9 mouse cellular contexts compared by ENCODE assay signal in the genomic region with DNA sequence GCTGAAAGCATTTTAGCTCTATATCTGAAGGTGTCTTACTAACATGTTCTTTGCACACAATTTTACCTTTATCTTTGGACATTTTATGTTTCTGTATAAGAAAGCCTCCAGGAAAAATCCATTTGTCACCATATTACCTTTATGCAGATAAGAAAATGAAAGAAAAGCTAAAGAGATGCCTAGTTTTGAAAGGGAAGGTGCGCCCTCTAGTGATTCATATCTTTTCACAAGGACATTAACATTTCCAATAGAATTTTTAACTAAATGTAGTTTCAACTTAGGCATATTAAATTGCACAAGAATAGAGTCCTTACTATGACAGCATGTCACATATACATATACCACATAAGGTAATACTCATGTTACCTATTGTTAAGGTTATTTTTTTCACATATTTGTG.
DNase-seq lines count a peak whose midpoint lies in the region; ATAC-seq and TF ChIP-seq lines count a peak whose summit lies in the region.
"Had no signal": no experiment of that assay in that cellular context is flagged by ENCODE, and none has a peak within 500 bp of the region (broad histone marks: within the 10 kb centered on the region; RNA-seq: fewer than 3 reads in every experiment).

No protein-coding gene starts in this region.

- no peak overlapping the region for H3K27ac ChIP-seq in kidney, adult 2 months (ENCODE audit: insufficient read depth, low read depth, low read length)
- H3K27ac ChIP-seq in lung, postnatal 0 days (ENCODE audit: low read length), result no peak overlapping the region
- H3K27ac ChIP-seq: liver, embryonic 15.5 days had no signal

- H3K9me3 ChIP-seq in lung, postnatal 0 days (ENCODE audit: low read length), result no peaks in the 10 kb centered on the region
- H3K9me3 ChIP-seq: liver, embryonic 15.5 days had no signal

- peak; percentile 10 for DNase-seq in kidney, adult 2 months
- no peak for DNase-seq in kidney, adult 18-20 months
- DNase-seq in lung, postnatal 0 days (ENCODE audit: low spot score), result peak; percentile 5
- DNase-seq in lung, adult 18-20 months, result no peak
- peak; percentile 48 for DNase-seq in brain, adult 2 months (ENCODE audit: low read depth, low spot score)
- peak; percentile 15 for DNase-seq in retina, adult 2 months (ENCODE audit: low read depth, low spot score)
- no peak for DNase-seq in thymus, postnatal 25 days
- DNase-seq: heart, adult 18-20 months had no signal

- no peak overlapping the region for H3K4me2 ChIP-seq in lung, postnatal 0 days (replicated peaks; ENCODE audit: low read depth, low read length)
- H3K4me2 ChIP-seq: liver, embryonic 15.5 days had no signal

- no peak for TF ChIP-seq POLR2A in kidney, adult 2 months (IDR thresholded peaks at IDR 0.05; ENCODE audit: low read depth, low read length)

- WGBS in kidney, adult 2 months, result 0% methylated on average over 1 of the region's 1 CpGs
- 5% methylated on average over 1 of the region's 1 CpGs for WGBS in lung, postnatal 0 days

- no peaks in the 10 kb centered on the region for H3K27me3 ChIP-seq in kidney, adult 2 months (replicated peaks; ENCODE audit: control insufficient read depth, insufficient read depth, low read length)
- no peaks in the 10 kb centered on the region for H3K27me3 ChIP-seq in lung, postnatal 0 days (replicated peaks; ENCODE audit: insufficient read depth, low read length)
- H3K27me3 ChIP-seq: liver, embryonic 15.5 days had no signal

- no peak for ATAC-seq in lung, postnatal 0 days

- no peak for TF ChIP-seq EP300 in lung, postnatal 0 days (IDR thresholded peaks at IDR 0.05)

- TF ChIP-seq CTCF in kidney, adult 2 months (conservative IDR thresholded peaks at IDR 0.05; ENCODE audit: insufficient read depth, insufficient read length, low read depth, low read length), result no peak
- peak; percentile 50 for TF ChIP-seq CTCF in lung, postnatal 0 days (IDR thresholded peaks at IDR 0.05)

- H3K4me3 ChIP-seq in kidney, adult 2 months (ENCODE audit: insufficient read depth, low read depth, low read length), result no peak overlapping the region
- no peak overlapping the region for H3K4me3 ChIP-seq in lung, postnatal 0 days (ENCODE audit: low read depth, low read length)
- H3K4me3 ChIP-seq: liver, embryonic 15.5 days had no signal

- H3K9ac ChIP-seq in lung, postnatal 0 days (replicated peaks; ENCODE audit: low read depth), result no peak overlapping the region
- H3K9ac ChIP-seq: liver, embryonic 15.5 days had no signal

- H3K36me3 ChIP-seq in kidney, adult 2 months (ENCODE audit: control insufficient read depth, insufficient read depth, low read length), result no peaks in the 10 kb centered on the region
- H3K36me3 ChIP-seq in lung, postnatal 0 days (ENCODE audit: insufficient read depth, low read length), result no peaks in the 10 kb centered on the region
- H3K36me3 ChIP-seq: liver, embryonic 15.5 days had no signal

- H3K4me1 ChIP-seq in kidney, adult 2 months (ENCODE audit: control insufficient read depth, insufficient read depth, low read length), result no peaks in the 10 kb centered on the region
- no peaks in the 10 kb centered on the region for H3K4me1 ChIP-seq in lung, postnatal 0 days (ENCODE audit: insufficient read depth, low read depth, low read length)
- H3K4me1 ChIP-seq: liver, embryonic 15.5 days had no signal

Comparison
In these comparisons a context has a peak if more than half of its experiments do, and no peak if none do; other contexts are left out.
1. DNase-seq: peak in kidney, adult 2 months (single experiment), lung, postnatal 0 days (single experiment), brain, adult 2 months (single experiment) and retina, adult 2 months (single experiment); none in kidney, adult 18-20 months (single experiment), lung, adult 18-20 months (0 of 2) and thymus, postnatal 25 days (single experiment).